Mouse (Mus musculus) limb, embryonic 14.5 days (tissue): Measurements from ENCODE around the gene Mt4. TPM values are rescaled to one million over a fixed set of nuclear protein-coding genes. Genes with fewer than 3 reads are reported as not detected.
"Not testable (repeated sequence)": the region's sequence is repeated elsewhere in the genome, so short reads cannot be mapped to it uniquely, and the experiment has no call there.

Experiments used
- ATAC-seq: fragments of 200-750 bp; cut with Nextera tagmentation; 2 replicates; pipeline ENCODE4 v1.8.0; 2017; ENCODE audit warnings: low read depth, moderate number of reproducible peaks, moderate TSS enrichment; ENCODE audit not compliant: low FRiP score
- DNase-seq: peaks from one replicate; pipeline ENCODE4 v3.0.0-alpha.2; 2015; ENCODE audit warnings: low spot score
- H3K27ac ChIP-seq: fragments of 300-500 bp; sonication (generic); replicated peaks from 2 replicates; pipeline ENCODE4 v1.5.1; 2014; ENCODE audit warnings: low read depth, mild to moderate bottlenecking, low read length, moderate library complexity, mixed read lengths
- H3K27me3 ChIP-seq: fragments of 300-500 bp; sonication (generic); 2 replicates; pipeline ENCODE4 v1.6.1; 2014; ENCODE audit warnings: low read length, mixed read lengths; ENCODE audit not compliant: control insufficient read depth, insufficient read depth
- H3K36me3 ChIP-seq: fragments of 300-500 bp; sonication (generic); 2 replicates; pipeline ENCODE4 v1.6.1; 2014; ENCODE audit warnings: mild to moderate bottlenecking, low read length, moderate library complexity, mixed read lengths; ENCODE audit not compliant: control insufficient read depth, insufficient read depth
- H3K4me1 ChIP-seq: fragments of 300-500 bp; sonication (generic); 2 replicates; pipeline ENCODE4 v1.6.1; 2014; ENCODE audit warnings: antibody characterized with exemption, low read length, mixed read lengths; ENCODE audit not compliant: control insufficient read depth, insufficient read depth
- H3K4me2 ChIP-seq: fragments of 300-500 bp; sonication (generic); replicated peaks from 2 replicates; pipeline ENCODE4 v1.6.1; 2014; ENCODE audit warnings: low read depth, mild to moderate bottlenecking, low read length, moderate library complexity; ENCODE audit not compliant: severe bottlenecking
- H3K4me3 ChIP-seq: fragments of 300-500 bp; sonication (generic); replicated peaks from 2 replicates; pipeline ENCODE4 v1.5.1; 2014; ENCODE audit warnings: low read length
- H3K9ac ChIP-seq: fragments of 300-500 bp; sonication (generic); 2 replicates; pipeline ENCODE4 v1.6.1; 2014; ENCODE audit warnings: mild to moderate bottlenecking, low read depth, low read length, moderate library complexity; ENCODE audit not compliant: severe bottlenecking
- H3K9me3 ChIP-seq: fragments of 300-500 bp; sonication (generic); 2 replicates; pipeline ENCODE4 v1.6.1; 2016; ENCODE audit warnings: low read length; ENCODE audit not compliant: control insufficient read depth
- POLR2A ChIP-seq: fragments of 200-500 bp; IDR thresholded peaks from 2 replicates; pipeline ENCODE4 v1.8.0; 2012; ENCODE audit warnings: inconsistent platforms, mild to moderate bottlenecking, moderate library complexity, borderline replicate concordance; ENCODE audit not compliant: insufficient read depth, insufficient read length; ENCODE audit errors: extremely low read depth
- WGBS: fragments of 180-500 bp; shearing (Covaris S2); extraction: QIAGEN DNeasy Blood & Tissue Kit; methylation state at CpG from one replicate; pipeline ENCODE4 v1.1.7; 2014; 5-methylcytosine and 5-hydroxymethylcytosine counted together
- polyA plus RNA-seq, 2 experiments: library from polyadenylated mRNA; depleted of rRNA in 1 of 2; stranded (reverse) in 1 of 2; unstranded in 1 of 2; fragments of >200 nt; fragmentation: Nextera tagmentation in 1 of 2; extraction: Ambion mirVana in 1 of 2; gene quantifications; 2 replicates each; pipeline versions ENCODE4 v1.2.1 to v1.2.3; 2012 to 2014

Mt4 gene
- polyA plus RNA-seq, 2 experiments = not detected

DNA sequence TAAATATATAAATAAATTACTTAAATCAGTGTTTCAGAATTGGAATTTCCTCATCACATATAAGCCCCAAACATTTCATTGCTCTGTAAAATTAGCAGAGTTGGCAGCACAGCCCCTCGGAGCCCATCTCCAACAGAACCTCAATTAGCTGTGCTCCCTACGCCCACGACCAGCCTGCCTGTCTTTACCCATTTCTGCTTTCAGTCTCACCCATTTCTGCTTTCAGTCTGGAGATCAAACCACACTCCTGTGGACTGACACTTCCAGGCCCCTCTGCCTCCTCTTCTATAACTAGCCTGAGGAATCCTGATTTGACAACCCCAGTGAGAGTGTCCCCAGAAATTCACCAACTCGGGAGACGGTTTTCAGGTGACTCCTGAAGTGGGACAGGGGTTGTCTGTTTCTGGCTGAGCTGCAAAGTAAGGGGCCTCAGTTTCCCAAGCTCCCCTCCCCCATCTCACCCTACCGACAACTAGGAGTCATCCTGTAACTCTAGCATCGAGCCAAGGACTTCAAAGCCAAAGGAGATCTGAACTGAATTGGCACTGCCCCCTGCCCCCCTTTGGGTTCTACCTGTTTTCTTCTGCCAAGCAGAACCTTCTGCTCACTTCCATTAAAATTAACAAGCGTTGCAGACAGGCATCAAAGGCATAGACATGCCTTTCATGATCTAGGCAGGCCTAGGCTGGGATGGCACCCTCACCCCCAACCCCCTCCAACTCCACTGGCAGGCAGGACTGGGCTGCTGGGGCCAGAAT is 14.1 kb upstream of the Mt4 start:
- Histone ChIP-seq H3K4me3 (no peak overlapping the region), H3K27me3 (no peaks in the 10 kb centered on the region)

DNA sequence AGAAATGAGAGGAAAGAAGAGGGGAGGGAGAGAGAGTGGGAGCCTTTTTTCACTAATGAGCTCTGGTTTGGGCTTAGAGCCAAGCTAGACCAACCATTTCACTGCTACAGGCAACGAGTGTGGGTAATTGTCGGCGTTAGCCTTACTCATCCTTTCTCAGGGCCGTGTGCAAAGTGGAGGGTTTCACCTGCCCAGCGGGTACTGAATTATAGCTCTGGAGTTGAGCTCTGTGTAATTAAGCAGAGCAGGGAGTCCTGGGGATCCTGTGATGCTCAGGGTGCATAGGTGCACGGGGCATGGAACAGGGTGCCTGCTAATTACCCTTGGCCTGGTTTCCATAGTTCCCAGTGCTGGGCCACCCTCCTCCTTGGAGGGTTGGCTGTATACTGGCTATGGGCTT is 9.3 kb upstream of the Mt4 start:
- Histone ChIP-seq H3K27me3 (no peaks in the 10 kb centered on the region), H3K4me1 (no peaks in the 10 kb centered on the region), H3K9me3 (no peaks in the 10 kb centered on the region), H3K4me3 (no peak overlapping the region), H3K9ac (no peak overlapping the region), H3K27ac (no peak overlapping the region), H3K4me2 (no peak overlapping the region), H3K36me3 (no peaks in the 10 kb centered on the region)
- ATAC-seq (no peak), DNase-seq (no peak)
- no peak for TF ChIP-seq POLR2A
- 54% methylated on average over 6 of the region's 6 CpGs for WGBS

More for the DNA sequence above, 14.1 kb upstream of the Mt4 start:
- Histone ChIP-seq H3K4me2 (no peak overlapping the region), H3K27ac (no peak overlapping the region), H3K4me1 (peaks cover 3% of the 10 kb centered on the region; the same call in 1 of the 2 replicates), H3K9ac (no peak overlapping the region), H3K36me3 (no peaks in the 10 kb centered on the region), H3K9me3 (no peaks in the 10 kb centered on the region)
- WGBS = 25% methylated on average over 8 of the region's 8 CpGs
- DNase-seq (no peak), ATAC-seq (no peak)
- TF ChIP-seq POLR2A = no peak

GRCm38 (mm10) chr8:94129133-94129789 is 7.7 kb upstream of the Mt4 start:
- DNase-seq (no peak), ATAC-seq (no peak)
- TF ChIP-seq POLR2A = no peak
- Histone ChIP-seq H3K4me2 (no peak overlapping the region), H3K27ac (no peak overlapping the region), H3K36me3 (no peaks in the 10 kb centered on the region), H3K9ac (no peak overlapping the region), H3K9me3 (no peaks in the 10 kb centered on the region; the same call in 1 of the 2 replicates), H3K27me3 (no peaks in the 10 kb centered on the region), H3K4me3 (no peak overlapping the region), H3K4me1 (no peaks in the 10 kb centered on the region)
- WGBS = 85% methylated on average over 6 of the region's 6 CpGs

DNA sequence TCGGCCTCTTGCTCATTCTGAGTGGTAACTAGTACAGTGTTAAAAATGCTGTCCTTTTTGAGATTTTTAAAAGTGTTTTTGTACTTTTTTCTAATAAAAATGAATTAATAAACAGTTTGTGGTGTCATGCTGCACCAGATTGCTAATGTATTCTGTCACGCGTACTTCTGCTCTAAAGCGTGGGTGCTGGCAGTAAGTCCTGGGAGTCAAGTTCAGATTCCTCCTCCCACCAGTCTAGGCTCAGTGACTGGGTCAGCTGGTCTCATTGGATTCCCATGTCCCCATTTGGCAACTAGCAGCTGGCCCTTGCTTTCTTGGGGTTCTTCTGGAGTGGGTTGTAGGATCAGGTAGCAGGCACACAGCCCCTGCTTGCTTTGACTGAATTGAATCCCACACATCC is 6.9 kb upstream of the Mt4 start:
- no peak overlapping the region for H3K27ac ChIP-seq
- ATAC-seq = no peak

DNA sequence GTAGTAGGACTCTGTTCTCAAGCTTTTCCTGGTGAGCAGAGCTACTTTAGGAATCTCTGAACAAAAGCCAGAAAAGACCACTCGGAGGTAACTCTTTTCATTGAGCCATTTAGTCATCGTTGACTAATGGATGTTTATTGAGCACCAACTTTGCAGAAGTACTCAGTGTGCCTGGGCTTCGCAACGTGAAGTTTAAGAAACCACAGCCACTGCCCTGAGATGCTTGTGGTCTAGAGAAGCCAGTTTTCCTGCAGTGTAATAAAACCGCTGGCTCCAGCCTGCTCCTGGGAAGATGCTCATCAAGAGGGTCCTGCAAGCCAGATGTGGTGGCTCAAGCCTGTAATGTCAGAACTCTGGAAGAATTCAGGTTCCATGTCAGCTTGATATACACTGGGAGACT is 4.9 kb upstream of the Mt4 start:
- no peak overlapping the region for H3K9ac ChIP-seq
- no peaks in the 10 kb centered on the region for H3K27me3 ChIP-seq
- 54% methylated on average over 5 of the region's 5 CpGs for WGBS
- TF ChIP-seq POLR2A = no peak
- H3K27ac ChIP-seq = no peak overlapping the region
- H3K36me3 ChIP-seq = no peaks in the 10 kb centered on the region
- H3K4me3 ChIP-seq = no peak overlapping the region
- DNase-seq (no peak), ATAC-seq (no peak)
- no peaks in the 10 kb centered on the region for H3K4me1 ChIP-seq
- H3K4me2 ChIP-seq = no peak overlapping the region
- no peaks in the 10 kb centered on the region; the same call in 1 of the 2 replicates for H3K9me3 ChIP-seq

More for the DNA sequence above, 6.9 kb upstream of the Mt4 start:
- Histone ChIP-seq H3K4me1 (no peaks in the 10 kb centered on the region), H3K9me3 (no peaks in the 10 kb centered on the region; the same call in 1 of the 2 replicates), H3K4me2 (no peak overlapping the region), H3K27me3 (no peaks in the 10 kb centered on the region), H3K36me3 (no peaks in the 10 kb centered on the region), H3K9ac (no peak overlapping the region), H3K4me3 (no peak overlapping the region)
- no peak for TF ChIP-seq POLR2A
- 83% methylated on average over 4 of the region's 4 CpGs for WGBS
- no peak for DNase-seq

- H3K4me3 ChIP-seq, H3K4me1 ChIP-seq, H3K4me2 ChIP-seq, H3K27ac ChIP-seq, H3K9me3 ChIP-seq, H3K27me3 ChIP-seq, H3K9ac ChIP-seq, DNase-seq, ATAC-seq, H3K36me3 ChIP-seq: not testable (repeated sequence)
- 39% methylated on average over 3 of the region's 3 CpGs for WGBS
Measured at GRCm38 (mm10) chr8:94134601-94135000, 2.4 kb upstream of the Mt4 start.
